Mouse (Mus musculus): ENCODE data around the gene Cmtm4.

DNA sequence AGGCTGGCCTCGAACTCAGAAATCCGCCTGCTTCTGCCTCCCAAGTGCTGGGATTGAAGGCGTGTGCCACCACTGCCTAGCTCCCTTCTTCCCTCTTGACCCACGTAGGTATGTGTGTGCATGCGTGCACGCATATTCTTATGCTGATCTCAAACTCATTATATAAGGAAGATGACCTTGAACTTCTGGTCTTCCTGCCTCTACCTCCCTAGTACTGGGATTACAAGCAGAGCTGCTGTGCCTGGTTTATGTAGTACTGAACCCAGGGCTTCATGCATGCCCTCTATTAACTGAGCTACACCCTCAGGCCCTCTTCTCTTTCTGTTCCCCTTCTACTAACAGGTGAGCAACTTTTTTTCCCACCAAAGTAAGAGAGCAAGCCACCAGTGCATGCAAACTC, 37.0 kb upstream of the Cmtm4 start:
- TF ChIP-seq CTCF (IDR thresholded peaks at IDR 0.05; ENCODE audit: low read depth, low read length) (no peak), POLR2AphosphoS5 (IDR thresholded peaks at IDR 0.05; ENCODE audit: insufficient replicate concordance, low read depth, low read length) (no peak), GATA1 (IDR thresholded peaks at IDR 0.05; ENCODE audit: borderline replicate concordance, low read length) (no peak), TAL1 (conservative IDR thresholded peaks at IDR 0.05; ENCODE audit: low read depth, low read length) (no peak)

Data from G1E (cell line).